Mouse (Mus musculus) forebrain, embryonic 16.5 days (tissue): ENCODE data around the gene Rps6kc1. TPM values are rescaled to one million over a fixed set of nuclear protein-coding genes. Genes with fewer than 3 reads are reported as not detected.

ENCODE experiments used
- ATAC-seq: fragments of 200-750 bp; cut with Nextera tagmentation; 2 replicates; pipeline ENCODE4 v1.8.0; 2017; ENCODE audit warnings: mild to moderate bottlenecking, moderate library complexity
- H3K27ac ChIP-seq: fragments of 300-500 bp; sonication (generic); 2 replicates; pipeline ENCODE4 v1.5.1; 2014; ENCODE audit warnings: low read length, control low read depth
- H3K27me3 ChIP-seq: fragments of 300-500 bp; sonication (generic); replicated peaks from 2 replicates; pipeline ENCODE4 v1.6.1; 2014; ENCODE audit warnings: low read length; ENCODE audit not compliant: control insufficient read depth, insufficient read depth
- H3K36me3 ChIP-seq: fragments of 300-500 bp; sonication (generic); 2 replicates; pipeline ENCODE4 v1.6.1; 2014; ENCODE audit not compliant: control insufficient read depth, insufficient read depth
- H3K4me1 ChIP-seq: fragments of 300-500 bp; sonication (generic); replicated peaks from 2 replicates; pipeline ENCODE4 v1.6.1; 2014; ENCODE audit warnings: low read length; ENCODE audit not compliant: control insufficient read depth, insufficient read depth
- H3K4me2 ChIP-seq: fragments of 300-500 bp; sonication (generic); 2 replicates; pipeline ENCODE4 v1.6.1; 2014; ENCODE audit warnings: mild to moderate bottlenecking, low read length, control low read depth
- H3K4me3 ChIP-seq: fragments of 300-500 bp; sonication (generic); replicated peaks from 2 replicates; pipeline ENCODE4 v1.5.1; 2014; ENCODE audit warnings: mild to moderate bottlenecking, low read length, control low read depth
- H3K9ac ChIP-seq: fragments of 300-500 bp; sonication (generic); replicated peaks from 2 replicates; pipeline ENCODE4 v1.6.1; 2014; ENCODE audit warnings: low read depth, low read length, control low read depth
- H3K9me3 ChIP-seq: fragments of 300-500 bp; sonication (generic); 2 replicates; pipeline ENCODE4 v1.6.1; 2016; ENCODE audit warnings: low read length; ENCODE audit not compliant: control insufficient read depth
- WGBS: fragments of 180-500 bp; shearing (Covaris S2); extraction: QIAGEN DNeasy Blood & Tissue Kit; methylation state at CpG from one replicate; pipeline ENCODE4 v1.1.7; 2014; 5-methylcytosine and 5-hydroxymethylcytosine counted together
- polyA plus RNA-seq: library from polyadenylated mRNA; unstranded; fragments of >200 nt; fragmentation: Nextera tagmentation; extraction: Ambion mirVana; gene quantifications from 2 replicates; pipeline ENCODE4 v1.2.1, GENCODE M21; 2015

Rps6kc1 gene
- polyA plus RNA-seq, 1 experiment from 2014 or later, result 31.9 TPM

- Histone ChIP-seq H3K4me3 (no peak overlapping the region), H3K9me3 (no peaks in the 10 kb centered on the region), H3K36me3 (no peaks in the 10 kb centered on the region), H3K9ac (no peak overlapping the region), H3K27ac (peak overlapping the region; percentile 52), H3K4me2 (no peak overlapping the region), H3K4me1 (peaks cover 30% of the 10 kb centered on the region), H3K27me3 (no peaks in the 10 kb centered on the region)
- WGBS, result 74% methylated on average over 7 of the region's 7 CpGs
- ATAC-seq, result no peak
Observed at GRCm38 (mm10) chr1:190655081-190655480, 256.5 kb downstream of the Rps6kc1 start.

- H3K4me2 ChIP-seq, result peak overlapping the region; percentile 31
- 35% methylated on average over 6 of the region's 6 CpGs for WGBS
- no peaks in the 10 kb centered on the region for H3K36me3 ChIP-seq
- no peak overlapping the region for H3K9ac ChIP-seq
- ATAC-seq, result peak; percentile 69
- H3K9me3 ChIP-seq, result no peaks in the 10 kb centered on the region
- no peak overlapping the region for H3K4me3 ChIP-seq
- H3K27ac ChIP-seq, result peak overlapping the region; percentile 52
- peaks cover 27% of the 10 kb centered on the region for H3K4me1 ChIP-seq
- H3K27me3 ChIP-seq, result no peaks in the 10 kb centered on the region
Observed at GRCm38 (mm10) chr1:190654694-190655001, 256.9 kb downstream of the Rps6kc1 start.

GRCm38 (mm10) chr1:190653989-190654693, 257.4 kb downstream of the Rps6kc1 start:
- Histone ChIP-seq H3K4me1 (peaks cover 26% of the 10 kb centered on the region), H3K4me2 (peak overlapping the region; percentile 31), H3K36me3 (no peaks in the 10 kb centered on the region), H3K9ac (no peak overlapping the region), H3K4me3 (no peak overlapping the region), H3K27ac (peak overlapping the region; percentile 52; the same call in 1 of the 2 replicates), H3K9me3 (no peaks in the 10 kb centered on the region), H3K27me3 (no peaks in the 10 kb centered on the region)
- whole genome bisulfite sequencing, result 15% methylated on average over 20 of the region's 20 CpGs
- peak; percentile 76 for ATAC-seq

- H3K27ac ChIP-seq, result no peak overlapping the region
Observed at GRCm38 (mm10) chr1:190653081-190653480, 258.5 kb downstream of the Rps6kc1 start.

More at GRCm38 (mm10) chr1:190653081-190653480, 258.5 kb downstream of the Rps6kc1 start:
- Histone ChIP-seq H3K9me3 (no peaks in the 10 kb centered on the region), H3K4me2 (no peak overlapping the region), H3K36me3 (no peaks in the 10 kb centered on the region), H3K9ac (no peak overlapping the region), H3K4me3 (no peak overlapping the region), H3K4me1 (peaks cover 26% of the 10 kb centered on the region), H3K27me3 (no peaks in the 10 kb centered on the region)
- ATAC-seq, result no peak
- 87% methylated on average over 6 of the region's 6 CpGs for WGBS

Other genes starting within 250 kb of the Rps6kc1 start
- gene Angel2, start 13.3 kb upstream of the Rps6kc1 start, polyA plus RNA-seq, result 60.3 and 72.0 TPM in 2 replicates
- gene Vash2, start 67.5 kb upstream of the Rps6kc1 start, polyA plus RNA-seq, result 99.9 and 109 TPM in 2 replicates
- gene Flvcr1, start 114.4 kb upstream of the Rps6kc1 start, polyA plus RNA-seq, result 7.2 and 8.8 TPM in 2 replicates
- not detected in 2 replicates for gene Spata45, start 124.9 kb upstream of the Rps6kc1 start, polyA plus RNA-seq
- 12.9 and 13.2 TPM in 2 replicates for gene Tatdn3, start 151.2 kb upstream of the Rps6kc1 start, polyA plus RNA-seq
- 7.3 and 8.2 TPM in 2 replicates for gene Nsl1, start 151.2 kb upstream of the Rps6kc1 start, polyA plus RNA-seq
- gene Batf3, start 186.1 kb upstream of the Rps6kc1 start, polyA plus RNA-seq, result 0.75 and 2.0 TPM in 2 replicates